Mouse (Mus musculus) megakaryocyte-erythroid progenitor cell, adult 5-6 weeks (primary cell): ENCODE results near the gene Ltn1. TPM values are rescaled to one million over a fixed set of nuclear protein-coding genes. Genes with fewer than 3 reads are reported as not detected.

Experiments used
- total RNA-seq, 2 experiments: library from RNA; stranded (forward) in 1 of 2; stranded (reverse) in 1 of 2; fragments of 200-1000, 215-1000 nt in 1 of 2; fragments of >200 nt in 1 of 2; fragmentation: Nextera tagmentation in 1 of 2; gene quantifications; 2 replicates each; pipeline ENCODE4 v1.2.3; 2014 to 2017

The Ltn1 gene
- total RNA-seq, 2 experiments from 2014 or later, result 26.9 to 31.3 TPM

Other genes with a start within 250 kb of the Ltn1 start
- gene N6amt1, start 78.4 kb downstream of the Ltn1 start, total RNA-seq (2014; fragmentation: Nextera tagmentation), result 13.9 and 18.0 TPM in 2 replicates
- gene N6amt1, start 78.4 kb downstream of the Ltn1 start, total RNA-seq (2017), result 11.7 and 16.5 TPM in 2 replicates
- 7.6 and 10.9 TPM in 2 replicates for gene Rwdd2b, start 8.0 kb upstream of the Ltn1 start, total RNA-seq (2014; fragmentation: Nextera tagmentation)
- gene Rwdd2b, start 8.0 kb upstream of the Ltn1 start, total RNA-seq (2017), result 13.1 and 17.1 TPM in 2 replicates
- 69.4 and 88.5 TPM in 2 replicates for gene Usp16, start 22.1 kb upstream of the Ltn1 start, total RNA-seq (2014; fragmentation: Nextera tagmentation)
- 125 and 179 TPM in 2 replicates for gene Usp16, start 22.1 kb upstream of the Ltn1 start, total RNA-seq (2017)
- 385 and 389 TPM in 2 replicates for gene Cct8, start 63.3 kb upstream of the Ltn1 start, total RNA-seq (2014; fragmentation: Nextera tagmentation)
- gene Cct8, start 63.3 kb upstream of the Ltn1 start, total RNA-seq (2017), result 923 and 1,111 TPM in 2 replicates
- gene Map3k7cl, start 120.7 kb upstream of the Ltn1 start, total RNA-seq (2014; fragmentation: Nextera tagmentation), result not detected in 2 replicates
- not detected in 2 replicates for gene Map3k7cl, start 120.7 kb upstream of the Ltn1 start, total RNA-seq (2017)